38 mouse cellular contexts compared by ENCODE assay signal in genomic region chr7:126623381-126623780, GRCm38 (mm10). TPM values are rescaled to one million over a fixed set of nuclear protein-coding genes. Genes with fewer than 3 reads are reported as not detected.
DNase-seq lines count a peak whose midpoint lies in the region; ATAC-seq and TF ChIP-seq lines count a peak whose summit lies in the region.
"Had no signal": no experiment of that assay in that cellular context is flagged by ENCODE, and none has a peak within 500 bp of the region (broad histone marks: within the 10 kb centered on the region; RNA-seq: fewer than 3 reads in every experiment).

No protein-coding gene starts in this region.

- no peaks in the 10 kb centered on the region for H3K4me1 ChIP-seq in kidney, adult 2 months (ENCODE audit: control insufficient read depth, insufficient read depth, low read length)
- no peaks in the 10 kb centered on the region; the same call in 1 of the 2 replicates for H3K4me1 ChIP-seq in midbrain, embryonic 10.5 days
- no peaks in the 10 kb centered on the region for H3K4me1 ChIP-seq in midbrain, embryonic 15.5 days
- peaks cover 11% of the 10 kb centered on the region for H3K4me1 ChIP-seq in embryonic fibroblast, embryonic 13.5 days (ENCODE audit: control insufficient read depth, insufficient read depth, low read length)
- peaks cover 9% of the 10 kb centered on the region for H3K4me1 ChIP-seq in heart, adult 2 months (ENCODE audit: control insufficient read depth, insufficient read depth, low read length)
- H3K4me1 ChIP-seq: embryonic facial prominence, embryonic 12.5 days; forebrain, embryonic 15.5 days; hindbrain, embryonic 15.5 days had no signal

- no peaks in the 10 kb centered on the region for H3K79me2 ChIP-seq in heart, adult 2 months (replicated peaks; ENCODE audit: control insufficient read depth, insufficient read depth, low read length)

- no peak for TF ChIP-seq EP300 in heart, adult 2 months (IDR thresholded peaks at IDR 0.05; ENCODE audit: insufficient read depth, low read depth, low read length)

- no peak overlapping the region for H3K9ac ChIP-seq in midbrain, embryonic 15.5 days
- no peak overlapping the region for H3K9ac ChIP-seq in heart, adult 2 months (ENCODE audit: low read depth, low read length)
- H3K9ac ChIP-seq: embryonic facial prominence, embryonic 12.5 days; forebrain, embryonic 15.5 days; heart, embryonic 13.5 days; hindbrain, embryonic 15.5 days; limb, embryonic 12.5 days; liver, embryonic 14.5 days; lung, embryonic 14.5 days had no signal

- H3K4me3 ChIP-seq in kidney, adult 2 months (ENCODE audit: insufficient read depth, low read depth, low read length): no peak overlapping the region
- no peak overlapping the region for H3K4me3 ChIP-seq in midbrain, embryonic 10.5 days
- no peak overlapping the region for H3K4me3 ChIP-seq in midbrain, embryonic 15.5 days
- H3K4me3 ChIP-seq in embryonic fibroblast, embryonic 13.5 days (ENCODE audit: insufficient read depth, low read length): no peak overlapping the region
- H3K4me3 ChIP-seq in heart, adult 2 months: no peak overlapping the region
- H3K4me3 ChIP-seq: embryonic facial prominence, embryonic 12.5 days; forebrain, embryonic 10.5 days; forebrain, embryonic 15.5 days; heart, embryonic 13.5 days; hindbrain, embryonic 15.5 days; left cerebral cortex, adult 2 months; limb, embryonic 12.5 days had no signal

- DNase-seq in kidney, adult 2 months: no peak
- DNase-seq in kidney, adult 11 months: no peak
- no peak for DNase-seq in midbrain, embryonic 10.5 days (ENCODE audit: low spot score)
- DNase-seq in heart, adult 2 months: no peak
- no peak for DNase-seq in adrenal gland, postnatal 4 days (ENCODE audit: low spot score in 2 of 2)
- DNase-seq: adrenal gland, postnatal 10 days; cerebellum, adult 11-12 months; cerebellum, adult 9-11 months; embryo, embryonic 11 days; heart, postnatal 10 days; kidney, postnatal 14 days; lung, embryonic 14.5 days; retina, postnatal 1 day; right cerebral cortex, postnatal 25 days; spleen, adult 18-20 months; thymus, postnatal 14 days had no signal

- H3K9me3 ChIP-seq in midbrain, embryonic 10.5 days (replicated peaks): no peaks in the 10 kb centered on the region
- H3K9me3 ChIP-seq in midbrain, embryonic 15.5 days: no peaks in the 10 kb centered on the region
- H3K9me3 ChIP-seq: embryonic facial prominence, embryonic 12.5 days; forebrain, embryonic 10.5 days; forebrain, embryonic 15.5 days; heart, embryonic 13.5 days; hindbrain, embryonic 15.5 days; limb, embryonic 12.5 days had no signal

- H3K27ac ChIP-seq in kidney, adult 2 months (ENCODE audit: insufficient read depth, low read depth, low read length): peak overlapping the region; percentile 14; the same call in 1 of the 2 replicates
- H3K27ac ChIP-seq in midbrain, embryonic 10.5 days (replicated peaks): 0 out of 2 replicates have a peak overlapping the region, but pooled peaks have one; percentile 46
- H3K27ac ChIP-seq in midbrain, embryonic 15.5 days: no peak overlapping the region
- no peak overlapping the region for H3K27ac ChIP-seq in embryonic fibroblast, embryonic 13.5 days (ENCODE audit: insufficient read depth, low read length)
- H3K27ac ChIP-seq in heart, adult 2 months: no peak overlapping the region
- H3K27ac ChIP-seq: embryonic facial prominence, embryonic 12.5 days; forebrain, embryonic 10.5 days; forebrain, embryonic 15.5 days; heart, embryonic 13.5 days; hindbrain, embryonic 15.5 days; left cerebral cortex, adult 2 months; limb, embryonic 12.5 days; liver, embryonic 14.5 days had no signal

- 90% methylated on average over 1 of the region's 1 CpGs for WGBS in kidney, adult 2 months
- WGBS in midbrain, embryonic 10.5 days: 96% methylated on average over 1 of the region's 1 CpGs
- 81% methylated on average over 1 of the region's 1 CpGs for WGBS in midbrain, embryonic 15.5 days
- WGBS in heart, adult 2 months: 53% methylated on average over 1 of the region's 1 CpGs

- no peak for ATAC-seq in midbrain, embryonic 15.5 days (replicated peaks)
- ATAC-seq: CD4-positive, CD25-positive, alpha-beta regulatory T cell, adult 4 months; forebrain, embryonic 15.5 days had no signal

- no peak for TF ChIP-seq POLR2A in kidney, adult 2 months (IDR thresholded peaks at IDR 0.05; ENCODE audit: low read depth, low read length)
- peak; percentile 30; the same call in 1 of the 2 replicates for TF ChIP-seq POLR2A in embryonic fibroblast, embryonic 13.5 days (IDR thresholded peaks at IDR 0.05; ENCODE audit: low read depth, low read length)
- TF ChIP-seq POLR2A in heart, adult 2 months (IDR thresholded peaks at IDR 0.05; ENCODE audit: insufficient read depth, low read depth, low read length): no peak

- no peaks in the 10 kb centered on the region for H3K36me3 ChIP-seq in kidney, adult 2 months (ENCODE audit: control insufficient read depth, insufficient read depth, low read length)
- H3K36me3 ChIP-seq in midbrain, embryonic 10.5 days: no peaks in the 10 kb centered on the region
- no peaks in the 10 kb centered on the region for H3K36me3 ChIP-seq in midbrain, embryonic 15.5 days (replicated peaks)
- no peaks in the 10 kb centered on the region for H3K36me3 ChIP-seq in heart, adult 2 months (ENCODE audit: control insufficient read depth, insufficient read depth, low read length)
- H3K36me3 ChIP-seq: embryonic facial prominence, embryonic 12.5 days; forebrain, embryonic 10.5 days; forebrain, embryonic 15.5 days; heart, embryonic 13.5 days; hindbrain, embryonic 15.5 days; limb, embryonic 12.5 days had no signal

- intact Hi-C loops in heart, adult 2 months (cut with DNase I): no loop called here

- H3K27me3 ChIP-seq in kidney, adult 2 months (replicated peaks; ENCODE audit: control insufficient read depth, insufficient read depth, low read length): no peaks in the 10 kb centered on the region
- H3K27me3 ChIP-seq in midbrain, embryonic 10.5 days (ENCODE audit: low read depth, poor library complexity, severe bottlenecking): no peaks in the 10 kb centered on the region
- no peaks in the 10 kb centered on the region for H3K27me3 ChIP-seq in midbrain, embryonic 15.5 days (replicated peaks)
- no peaks in the 10 kb centered on the region for H3K27me3 ChIP-seq in heart, adult 2 months (ENCODE audit: control insufficient read depth, insufficient read depth, low read length)
- H3K27me3 ChIP-seq: embryonic facial prominence, embryonic 12.5 days; forebrain, embryonic 15.5 days; hindbrain, embryonic 15.5 days; limb, embryonic 12.5 days had no signal

- no peak for TF ChIP-seq CTCF in kidney, adult 2 months (conservative IDR thresholded peaks at IDR 0.05; ENCODE audit: insufficient read depth, insufficient read length, low read depth, low read length)
- no peak for TF ChIP-seq CTCF in embryonic fibroblast, embryonic 13.5 days (IDR thresholded peaks at IDR 0.05; ENCODE audit: borderline replicate concordance, insufficient read depth, low read length)
- no peak for TF ChIP-seq CTCF in heart, adult 2 months (IDR thresholded peaks at IDR 0.05)

- no peak overlapping the region for H3K4me2 ChIP-seq in midbrain, embryonic 15.5 days
- H3K4me2 ChIP-seq: embryonic facial prominence, embryonic 12.5 days; forebrain, embryonic 15.5 days; heart, embryonic 13.5 days; hindbrain, embryonic 15.5 days; limb, embryonic 12.5 days; lung, embryonic 14.5 days; midbrain, embryonic 11.5 days had no signal

RNA-seq across cellular contexts. Expression of gene Nupr1, which starts 7.3 kb away (rescaled TPM):
- polyA plus RNA-seq in kidney, adult 2 months (2012; rRNA removed): 29.2 and 36.4 TPM in 2 replicates
- polyA plus RNA-seq in midbrain, embryonic 10.5 days (2016; fragmentation: Nextera tagmentation; extraction: Ambion mirVana): 1.6 and 3.1 TPM in 2 replicates
- 11.5 and 13.0 TPM in 2 replicates for polyA plus RNA-seq in midbrain, embryonic 15.5 days (2015; fragmentation: Nextera tagmentation; extraction: Ambion mirVana)
- polyA plus RNA-seq in embryonic fibroblast, embryonic 13.5 days (2011; ENCODE audit: insufficient read length, low read depth, missing spikeins): 179 and 208 TPM in 2 replicates
- 1 to 10 TPM; 4.8 to 6.5 TPM for total RNA-seq in heart, adult 2 months (2021)
- 10.5 and 13.9 TPM in 2 replicates for polyA plus RNA-seq in heart, adult 2 months (2012; rRNA removed)
- total RNA-seq in adrenal gland, postnatal 4 days (2021): 10 to 100 TPM in 1 of 2 experiments, 1 to 10 TPM in 1; 7.5 to 15.3 TPM

RNA-seq across cellular contexts. Expression of gene Sgf29, which starts 25.7 kb away (rescaled TPM):
- polyA plus RNA-seq in kidney, adult 2 months (2012; rRNA removed): 28.1 and 34.7 TPM in 2 replicates
- 61.9 and 63.5 TPM in 2 replicates for polyA plus RNA-seq in midbrain, embryonic 10.5 days (2016; fragmentation: Nextera tagmentation; extraction: Ambion mirVana)
- polyA plus RNA-seq in midbrain, embryonic 15.5 days (2015; fragmentation: Nextera tagmentation; extraction: Ambion mirVana): 62.3 and 72.4 TPM in 2 replicates
- 17.7 and 30.3 TPM in 2 replicates for polyA plus RNA-seq in embryonic fibroblast, embryonic 13.5 days (2011; ENCODE audit: insufficient read length, low read depth, missing spikeins)
- total RNA-seq in heart, adult 2 months (2021): 10 to 100 TPM; 21.6 to 23.4 TPM
- 23.7 and 25.5 TPM in 2 replicates for polyA plus RNA-seq in heart, adult 2 months (2012; rRNA removed)
- total RNA-seq in adrenal gland, postnatal 4 days (2021): 10 to 100 TPM; 30.4 to 33.5 TPM

RNA-seq across cellular contexts. Expression of gene Il27, which starts 28.6 kb away (rescaled TPM):
- 0.13 TPM in 1 of 2 replicates, not detected in the other for polyA plus RNA-seq in kidney, adult 2 months (2012; rRNA removed)
- polyA plus RNA-seq in midbrain, embryonic 10.5 days (2016; fragmentation: Nextera tagmentation; extraction: Ambion mirVana): not detected in 2 replicates
- not detected in 2 replicates for polyA plus RNA-seq in midbrain, embryonic 15.5 days (2015; fragmentation: Nextera tagmentation; extraction: Ambion mirVana)
- polyA plus RNA-seq in embryonic fibroblast, embryonic 13.5 days (2011; ENCODE audit: insufficient read length, low read depth, missing spikeins): not detected in 2 replicates
- not detected for total RNA-seq in heart, adult 2 months (2021)
- not detected in 2 replicates for polyA plus RNA-seq in heart, adult 2 months (2012; rRNA removed)
- total RNA-seq in adrenal gland, postnatal 4 days (2021): not detected
- total RNA-seq: adrenal gland, postnatal 10 days; gastrocnemius, postnatal 4 days; heart, adult 8-10 months; heart, postnatal 10 days; layer of hippocampus, postnatal 10 days; left cerebral cortex, adult 2 months; left cerebral cortex, postnatal 25 days; midbrain, postnatal 0 days had no signal
- polyA plus RNA-seq: CD4-positive, CD25-positive, alpha-beta regulatory T cell, adult 4 months; embryonic facial prominence, embryonic 12.5 days; forebrain, embryonic 10.5 days; forebrain, embryonic 15.5 days; frontal cortex, adult 2 months; heart, embryonic 13.5 days; hindbrain, embryonic 15.5 days; intestine, embryonic 14.5 days; kidney, embryonic 14.5 days; limb, embryonic 12.5 days; lung, embryonic 14.5 days; midbrain, embryonic 11.5 days; midbrain, postnatal 0 days; neural tube, embryonic 14.5 days; stomach, embryonic 16.5 days had no signal

RNA-seq across cellular contexts. Expression of gene Cln3, which starts 37.8 kb away (rescaled TPM):
- 117 and 120 TPM in 2 replicates for polyA plus RNA-seq in kidney, adult 2 months (2012; rRNA removed)
- polyA plus RNA-seq in midbrain, embryonic 10.5 days (2016; fragmentation: Nextera tagmentation; extraction: Ambion mirVana): 23.8 and 32.3 TPM in 2 replicates
- polyA plus RNA-seq in midbrain, embryonic 15.5 days (2015; fragmentation: Nextera tagmentation; extraction: Ambion mirVana): 34.1 and 35.6 TPM in 2 replicates
- 12.4 and 16.7 TPM in 2 replicates for polyA plus RNA-seq in embryonic fibroblast, embryonic 13.5 days (2011; ENCODE audit: insufficient read length, low read depth, missing spikeins)
- 10 to 100 TPM; 12.8 to 12.9 TPM for total RNA-seq in heart, adult 2 months (2021)
- polyA plus RNA-seq in heart, adult 2 months (2012; rRNA removed): 30.0 and 33.2 TPM in 2 replicates
- total RNA-seq in adrenal gland, postnatal 4 days (2021): 10 to 100 TPM; 30.7 to 32.1 TPM

RNA-seq across cellular contexts. Expression of gene Apobr, which starts 38.6 kb away (rescaled TPM):
- 1.2 and 1.5 TPM in 2 replicates for polyA plus RNA-seq in kidney, adult 2 months (2012; rRNA removed)
- 0.41 and 0.58 TPM in 2 replicates for polyA plus RNA-seq in midbrain, embryonic 10.5 days (2016; fragmentation: Nextera tagmentation; extraction: Ambion mirVana)
- polyA plus RNA-seq in midbrain, embryonic 15.5 days (2015; fragmentation: Nextera tagmentation; extraction: Ambion mirVana): 0.32 and 0.38 TPM in 2 replicates
- polyA plus RNA-seq in embryonic fibroblast, embryonic 13.5 days (2011; ENCODE audit: insufficient read length, low read depth, missing spikeins): 9.3 and 10.0 TPM in 2 replicates
- total RNA-seq in heart, adult 2 months (2021): under 1 TPM; 0.32 to 0.39 TPM
- polyA plus RNA-seq in heart, adult 2 months (2012; rRNA removed): 0.47 and 1.1 TPM in 2 replicates
- total RNA-seq in adrenal gland, postnatal 4 days (2021): 1 to 10 TPM; 1.1 to 1.2 TPM
- total RNA-seq: midbrain, postnatal 0 days had no signal

Comparison
In these comparisons a context has a peak if more than half of its experiments do, and no peak if none do; other contexts are left out.
1. H3K27ac ChIP-seq: peak in kidney, adult 2 months (single experiment) and midbrain, embryonic 10.5 days (single experiment); none in midbrain, embryonic 15.5 days (single experiment), embryonic fibroblast, embryonic 13.5 days (single experiment) and heart, adult 2 months (single experiment).